Mouse (Mus musculus) stomach, embryonic 16.5 days (tissue): ENCODE measurements around the gene Hacd3. TPM values are rescaled to one million over a fixed set of nuclear protein-coding genes. Genes with fewer than 3 reads are reported as not detected.
A peak's percentile ranks its signal among the peaks of the same experiment; 100 is the strongest.

Experiments used
- ATAC-seq: fragments of 200-750 bp; cut with Nextera tagmentation; 2 replicates; pipeline ENCODE4 v1.8.0; 2017; ENCODE audit warnings: moderate number of reproducible peaks, moderate TSS enrichment; ENCODE audit not compliant: insufficient read depth, low FRiP score
- H3K27ac ChIP-seq: fragments of 300-500 bp; sonication (generic); 2 replicates; pipeline ENCODE4 v1.5.1; 2014; ENCODE audit warnings: low read length
- H3K27me3 ChIP-seq: fragments of 300-500 bp; sonication (generic); 2 replicates; pipeline ENCODE4 v1.6.1; 2014; ENCODE audit warnings: low read length, control low read depth, mixed read lengths; ENCODE audit not compliant: control insufficient read depth, insufficient read depth
- H3K36me3 ChIP-seq: fragments of 300-500 bp; sonication (generic); 2 replicates; pipeline ENCODE4 v1.6.1; 2014; ENCODE audit warnings: low read length; ENCODE audit not compliant: control insufficient read depth, insufficient read depth
- H3K4me1 ChIP-seq: fragments of 300-500 bp; sonication (generic); 2 replicates; pipeline ENCODE4 v1.6.1; 2014; ENCODE audit warnings: low read length, control low read depth, mixed read lengths; ENCODE audit not compliant: control insufficient read depth, insufficient read depth
- H3K4me2 ChIP-seq: fragments of 300-500 bp; sonication (generic); 2 replicates; pipeline ENCODE4 v1.6.1; 2014; ENCODE audit warnings: low read depth, low read length, mixed read lengths
- H3K4me3 ChIP-seq: fragments of 300-500 bp; sonication (generic); replicated peaks from 2 replicates; pipeline ENCODE4 v1.5.1; 2014; ENCODE audit warnings: mild to moderate bottlenecking, low read length
- H3K9ac ChIP-seq: fragments of 300-500 bp; sonication (generic); 2 replicates; pipeline ENCODE4 v1.6.1; 2014; ENCODE audit warnings: low read length
- H3K9me3 ChIP-seq: fragments of 300-500 bp; sonication (generic); replicated peaks from 2 replicates; pipeline ENCODE4 v1.6.1; 2016; ENCODE audit warnings: low read length, control low read depth; ENCODE audit not compliant: control insufficient read depth
- WGBS: fragments of 180-500 bp; shearing (Covaris S2); extraction: QIAGEN DNeasy Blood & Tissue Kit; methylation state at CpG from one replicate; pipeline ENCODE4 v1.1.7; 2014; 5-methylcytosine and 5-hydroxymethylcytosine counted together
- polyA plus RNA-seq: library from polyadenylated mRNA; unstranded; fragments of >200 nt; fragmentation: Nextera tagmentation; extraction: Ambion mirVana; gene quantifications from 2 replicates; pipeline ENCODE4 v1.2.1, GENCODE M21; 2015

Gene Hacd3
- polyA plus RNA-seq, 1 experiment from 2014 or later = 93.0 TPM

- H3K4me2 ChIP-seq = no peak overlapping the region
- H3K27me3 ChIP-seq = no peaks in the 10 kb centered on the region
- no peaks in the 10 kb centered on the region for H3K9me3 ChIP-seq
- ATAC-seq = no peak
- H3K4me3 ChIP-seq = no peak overlapping the region
- H3K4me1 ChIP-seq = no peaks in the 10 kb centered on the region
- peaks cover 34% of the 10 kb centered on the region for H3K36me3 ChIP-seq
- H3K9ac ChIP-seq = no peak overlapping the region
- WGBS = 64% methylated on average over 1 of the region's 1 CpGs
- no peak overlapping the region for H3K27ac ChIP-seq
These were observed 39.6 kb downstream of the Hacd3 start for GRCm38 (mm10) chr9:64981904-64982303.

GRCm38 (mm10) chr9:64980548-64980947 is 40.9 kb downstream of the Hacd3 start:
- no peak for ATAC-seq
- H3K27ac ChIP-seq = no peak overlapping the region
- H3K4me2 ChIP-seq = no peak overlapping the region
- H3K9me3 ChIP-seq = no peaks in the 10 kb centered on the region
- H3K9ac ChIP-seq = no peak overlapping the region
- no peaks in the 10 kb centered on the region for H3K4me1 ChIP-seq
- H3K27me3 ChIP-seq = no peaks in the 10 kb centered on the region
- WGBS = 66% methylated on average over 3 of the region's 3 CpGs
- peaks cover 41% of the 10 kb centered on the region for H3K36me3 ChIP-seq
- H3K4me3 ChIP-seq = no peak overlapping the region

- Histone ChIP-seq H3K4me3 (peak overlapping the region; percentile 71), H3K27ac (peak overlapping the region; percentile 85), H3K4me2 (peak overlapping the region; percentile 80), H3K27me3 (no peaks in the 10 kb centered on the region), H3K4me1 (peaks cover 6% of the 10 kb centered on the region), H3K9ac (peak overlapping the region; percentile 88), H3K36me3 (0 out of 2 replicates have a peak, but pooled peaks cover 4% of the 10 kb centered on the region), H3K9me3 (no peaks in the 10 kb centered on the region)
- WGBS = 0% methylated on average over 17 of the region's 17 CpGs
- peak; percentile 81 for ATAC-seq
These were observed 60.5 kb downstream of the Hacd3 start for GRCm38 (mm10) chr9:64960978-64961320.

GRCm38 (mm10) chr9:64960117-64960977 is 61.1 kb downstream of the Hacd3 start, which contains the start of gene Ints14:
Ints14 (plus strand) TSS chr9:64960905.
- peak within 1 kb of the TSS; percentile 80 for H3K4me2 ChIP-seq
- WGBS = 3% methylated on average over 29 of the region's 29 CpGs

GRCm38 (mm10) chr9:64957276-64957675 is 64.2 kb downstream of the Hacd3 start:
- Histone ChIP-seq H3K4me2 (no peak overlapping the region), H3K4me3 (no peak overlapping the region), H3K27ac (no peak overlapping the region), H3K9me3 (no peaks in the 10 kb centered on the region), H3K4me1 (peaks cover 6% of the 10 kb centered on the region), H3K36me3 (0 out of 2 replicates have a peak, but pooled peaks cover under 1% of the 10 kb centered on the region), H3K27me3 (no peaks in the 10 kb centered on the region), H3K9ac (no peak overlapping the region)
- WGBS = 93% methylated on average over 3 of the region's 3 CpGs
- ATAC-seq = no peak

More at GRCm38 (mm10) chr9:64960117-64960977, 61.1 kb downstream of the Hacd3 start, which contains the start of gene Ints14:
- H3K9ac ChIP-seq = peak within 1 kb of the TSS; percentile 88
- peak; percentile 97 for ATAC-seq
- peaks cover 6% of the 10 kb centered on the region for H3K4me1 ChIP-seq
- H3K4me3 ChIP-seq = peak within 1 kb of the TSS; percentile 71
- 0 out of 2 replicates have a peak, but pooled peaks cover 4% of the 10 kb centered on the region for H3K36me3 ChIP-seq
- peak within 1 kb of the TSS; percentile 85 for H3K27ac ChIP-seq
- no peaks in the 10 kb centered on the region for H3K9me3 ChIP-seq
- H3K27me3 ChIP-seq = no peaks in the 10 kb centered on the region

GRCm38 (mm10) chr9:64956337-64956736 is 65.2 kb downstream of the Hacd3 start:
- H3K9me3 ChIP-seq = no peaks in the 10 kb centered on the region
- no peaks in the 10 kb centered on the region for H3K36me3 ChIP-seq
- no peak overlapping the region for H3K27ac ChIP-seq
- H3K4me3 ChIP-seq = 0 out of 2 replicates have a peak overlapping the region, but pooled peaks have one; percentile 1
- H3K9ac ChIP-seq = no peak overlapping the region
- no peaks in the 10 kb centered on the region for H3K4me1 ChIP-seq
- 22% methylated on average over 12 of the region's 12 CpGs for WGBS
- no peak for ATAC-seq
- H3K4me2 ChIP-seq = peak overlapping the region; percentile 7
- no peaks in the 10 kb centered on the region for H3K27me3 ChIP-seq

GRCm38 (mm10) chr9:64953190-64953589 is 68.3 kb downstream of the Hacd3 start:
- 50% methylated on average over 7 of the region's 7 CpGs for WGBS
- Histone ChIP-seq H3K9me3 (no peaks in the 10 kb centered on the region), H3K4me2 (no peak overlapping the region), H3K27me3 (0 out of 2 replicates have a peak, but pooled peaks cover 3% of the 10 kb centered on the region), H3K9ac (no peak overlapping the region), H3K4me3 (no peak overlapping the region), H3K4me1 (no peaks in the 10 kb centered on the region), H3K27ac (no peak overlapping the region), H3K36me3 (no peaks in the 10 kb centered on the region)
- no peak for ATAC-seq

GRCm38 (mm10) chr9:64952055-64952454 is 69.4 kb downstream of the Hacd3 start:
- Histone ChIP-seq H3K4me3 (no peak overlapping the region), H3K27ac (no peak overlapping the region), H3K36me3 (no peaks in the 10 kb centered on the region), H3K9me3 (no peaks in the 10 kb centered on the region), H3K9ac (no peak overlapping the region), H3K4me1 (no peaks in the 10 kb centered on the region), H3K4me2 (no peak overlapping the region), H3K27me3 (0 out of 2 replicates have a peak, but pooled peaks cover 3% of the 10 kb centered on the region)
- WGBS = 13% methylated on average over 5 of the region's 5 CpGs
- no peak for ATAC-seq

- ATAC-seq = no peak
- H3K4me1 ChIP-seq = no peaks in the 10 kb centered on the region
- 39% methylated on average over 11 of the region's 11 CpGs for WGBS
- H3K36me3 ChIP-seq = no peaks in the 10 kb centered on the region
- H3K9me3 ChIP-seq = no peaks in the 10 kb centered on the region
- H3K4me3 ChIP-seq = no peak within 1 kb of the TSS
- no peak within 1 kb of the TSS for H3K27ac ChIP-seq
- 0 out of 2 replicates have a peak, but pooled peaks cover 3% of the 10 kb centered on the region for H3K27me3 ChIP-seq
- H3K4me2 ChIP-seq = no peak within 1 kb of the TSS
- H3K9ac ChIP-seq = no peak within 1 kb of the TSS
These were observed 70.3 kb downstream of the Hacd3 start, which contains the start of gene Slc24a1 for GRCm38 (mm10) chr9:64951161-64951657. Slc24a1 (minus strand) TSS chr9:64951607.
